Mouse (Mus musculus) spleen, adult 2 months (tissue): ENCODE results near the gene Auh.

Source experiments
- CTCF ChIP-seq: fragments of 200-500 bp; IDR thresholded peaks from 2 replicates; pipeline ENCODE4 v1.5.1; 2011; ENCODE audit warnings: mild to moderate bottlenecking, inconsistent platforms; ENCODE audit not compliant: insufficient read depth, insufficient read length, insufficient replicate concordance; ENCODE audit errors: extremely low read depth
- POLR2A ChIP-seq: fragments of 200-500 bp; IDR thresholded peaks from 2 replicates; pipeline ENCODE4 v1.6.1; 2011; ENCODE audit warnings: low read depth, low read length, inconsistent platforms

- TF ChIP-seq CTCF (no peak), POLR2A (no peak)
These were observed 50.7 kb downstream of the Auh start for GRCm38 (mm10) chr13:52878823-52879222.
